Mouse (Mus musculus): ENCODE measurements around the gene Rufy1.

Rufy1 gene

GRCm38 (mm10) chr11:50421934-50422780 is 8.8 kb downstream of the Rufy1 start:
- DNase-seq = peak in 1 of 2 experiments; percentile 16

GRCm38 (mm10) chr11:50421461-50421860 is 9.5 kb downstream of the Rufy1 start:
- no peak for DNase-seq

GRCm38 (mm10) chr11:50417856-50418255 is 13.1 kb downstream of the Rufy1 start:
- DNase-seq = no peak

- no peak for DNase-seq
Observed at GRCm38 (mm10) chr11:50415563-50416241, 15.2 kb downstream of the Rufy1 start.

- DNase-seq = no peak
Observed at GRCm38 (mm10) chr11:50407235-50407634, 23.7 kb downstream of the Rufy1 start.

GRCm38 (mm10) chr11:50403367-50404014 is 27.4 kb downstream of the Rufy1 start:
- no peak for DNase-seq

GRCm38 (mm10) chr11:50402481-50402880 is 28.4 kb downstream of the Rufy1 start:
- DNase-seq = no peak

GRCm38 (mm10) chr11:50398803-50399202 is 32.1 kb downstream of the Rufy1 start:
- no peak for DNase-seq

GRCm38 (mm10) chr11:50397316-50397715 is 33.6 kb downstream of the Rufy1 start:
- no peak for DNase-seq

GRCm38 (mm10) chr11:50396766-50397307 is 34.1 kb downstream of the Rufy1 start:
- DNase-seq = no peak

GRCm38 (mm10) chr11:50394731-50395130 is 36.2 kb downstream of the Rufy1 start:
- no peak for DNase-seq

- no peak for DNase-seq
Observed at GRCm38 (mm10) chr11:50393306-50393705, 37.6 kb downstream of the Rufy1 start.

- no peak for DNase-seq
Observed at GRCm38 (mm10) chr11:50391272-50391960, 39.5 kb downstream of the Rufy1 start.

- no peak for DNase-seq
Observed at GRCm38 (mm10) chr11:50389616-50390015, 41.3 kb downstream of the Rufy1 start.

GRCm38 (mm10) chr11:50389011-50389410 is 41.9 kb downstream of the Rufy1 start:
- DNase-seq = no peak

GRCm38 (mm10) chr11:50388217-50388929 is 42.6 kb downstream of the Rufy1 start:
- DNase-seq = no peak

- DNase-seq = no peak
Observed at GRCm38 (mm10) chr11:50387697-50388096, 43.2 kb downstream of the Rufy1 start.

GRCm38 (mm10) chr11:50387167-50387679 is 43.7 kb downstream of the Rufy1 start:
- DNase-seq = no peak

GRCm38 (mm10) chr11:50381311-50381710 is 49.6 kb downstream of the Rufy1 start:
- no peak for DNase-seq

- no peak for DNase-seq
Observed at GRCm38 (mm10) chr11:50379023-50379752, 51.7 kb downstream of the Rufy1 start.
